In the genomic region with DNA sequence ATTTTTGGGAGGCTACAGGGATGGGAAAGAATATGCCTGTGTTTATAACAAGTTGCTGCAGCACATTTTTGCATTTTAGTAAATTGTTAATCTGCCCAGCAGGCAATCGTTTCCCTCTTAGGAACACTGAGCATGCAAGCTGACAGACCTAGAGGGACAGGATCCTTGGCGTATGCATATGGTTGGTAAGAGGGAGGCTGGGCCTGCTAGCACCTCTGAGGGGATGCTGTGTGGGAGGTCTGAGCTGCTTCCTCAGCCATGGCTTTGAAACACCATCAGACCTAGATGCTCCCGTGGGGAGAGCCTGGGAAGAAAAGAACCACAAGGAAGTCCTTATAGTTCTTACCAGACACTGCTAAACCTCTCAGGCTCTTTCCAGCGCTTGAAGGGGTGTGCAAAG, we compare ENCODE assay signal across 18 mouse cellular contexts. TPM values are rescaled to one million over a fixed set of nuclear protein-coding genes. Genes with fewer than 3 reads are reported as not detected.
"Had no signal": no experiment of that assay in that cellular context is flagged by ENCODE, and none has a peak within 500 bp of the region (broad histone marks: within the 10 kb centered on the region; RNA-seq: fewer than 3 reads in every experiment).

No protein-coding gene starts in this region.

- H3K4me3 ChIP-seq: kidney, embryonic 15.5 days; limb, embryonic 10.5 days; midbrain, embryonic 10.5 days; myocyte; neural tube, embryonic 15.5 days had no signal

- H3K27ac ChIP-seq: kidney, embryonic 15.5 days; limb, embryonic 10.5 days; midbrain, embryonic 10.5 days; neural tube, embryonic 15.5 days had no signal

- DNase-seq: kidney, postnatal 36 days; lung, embryonic 14.5 days; lung, postnatal 10 days; lung, postnatal 4 days; midbrain, embryonic 14.5 days; right cerebral cortex, postnatal 4 days; spleen, adult 18-20 months; thymus, adult 2 months; thymus, postnatal 25 days had no signal

- H3K9me3 ChIP-seq: kidney, embryonic 15.5 days; limb, embryonic 10.5 days; midbrain, embryonic 10.5 days; neural tube, embryonic 15.5 days had no signal

- ATAC-seq: inflammation-experienced regulatory T-cells, adult 6 months; intestine, postnatal 0 days had no signal

- H3K4me2 ChIP-seq: kidney, embryonic 15.5 days; liver, embryonic 11.5 days; lung, embryonic 14.5 days; neural tube, embryonic 15.5 days had no signal

- H3K4me1 ChIP-seq: limb, embryonic 10.5 days had no signal

- H3K9ac ChIP-seq: kidney, embryonic 15.5 days; lung, embryonic 14.5 days; neural tube, embryonic 15.5 days had no signal

- H3K27me3 ChIP-seq: kidney, embryonic 15.5 days; neural tube, embryonic 15.5 days had no signal

RNA-seq across cellular contexts. Expression of a gene that starts 6.8 kb away (rescaled TPM):
- total RNA-seq: megakaryocyte, adult 5-6 weeks had no signal
